Mouse (Mus musculus) gastrocnemius, adult 18-20 months (tissue): ENCODE measurements around the gene Borcs7. TPM values are rescaled to one million over a fixed set of nuclear protein-coding genes. Genes with fewer than 3 reads are reported as not detected.

Source experiments
- DNase-seq: peaks from one replicate; pipeline ENCODE4 v3.0.0; 2021; ENCODE audit warnings: low spot score
- long read RNA-seq, 2 experiments: library from polyadenylated mRNA; stranded (forward); transcript quantifications; one replicate each; pipeline ENCODE4 v2.0.0; 2021
- total RNA-seq, 2 experiments: library from RNA; stranded (reverse); gene quantifications; 2 replicates each; pipeline ENCODE4 v1.2.3; 2021

Borcs7 gene
- total RNA-seq = 10 to 100 TPM; 12.3 to 12.6 TPM
- long read RNA-seq, experiment 1, transcript Borcs7-201 (5 exons, 2,176 nt) = major isoform, 35 of 42 reads
- long read RNA-seq, experiment 1, partial matches to known transcripts = 0 of 42 reads
- long read RNA-seq, experiment 1, other reads (novel, unspliced or antisense) = 7 of 42 reads
- long read RNA-seq, experiment 2, transcript Borcs7-201 (5 exons, 2,176 nt) = major isoform, 38 of 42 reads
- long read RNA-seq, experiment 2, partial matches to known transcripts = 2 of 42 reads
- long read RNA-seq, experiment 2, other reads (novel, unspliced or antisense) = 2 of 42 reads

DNA sequence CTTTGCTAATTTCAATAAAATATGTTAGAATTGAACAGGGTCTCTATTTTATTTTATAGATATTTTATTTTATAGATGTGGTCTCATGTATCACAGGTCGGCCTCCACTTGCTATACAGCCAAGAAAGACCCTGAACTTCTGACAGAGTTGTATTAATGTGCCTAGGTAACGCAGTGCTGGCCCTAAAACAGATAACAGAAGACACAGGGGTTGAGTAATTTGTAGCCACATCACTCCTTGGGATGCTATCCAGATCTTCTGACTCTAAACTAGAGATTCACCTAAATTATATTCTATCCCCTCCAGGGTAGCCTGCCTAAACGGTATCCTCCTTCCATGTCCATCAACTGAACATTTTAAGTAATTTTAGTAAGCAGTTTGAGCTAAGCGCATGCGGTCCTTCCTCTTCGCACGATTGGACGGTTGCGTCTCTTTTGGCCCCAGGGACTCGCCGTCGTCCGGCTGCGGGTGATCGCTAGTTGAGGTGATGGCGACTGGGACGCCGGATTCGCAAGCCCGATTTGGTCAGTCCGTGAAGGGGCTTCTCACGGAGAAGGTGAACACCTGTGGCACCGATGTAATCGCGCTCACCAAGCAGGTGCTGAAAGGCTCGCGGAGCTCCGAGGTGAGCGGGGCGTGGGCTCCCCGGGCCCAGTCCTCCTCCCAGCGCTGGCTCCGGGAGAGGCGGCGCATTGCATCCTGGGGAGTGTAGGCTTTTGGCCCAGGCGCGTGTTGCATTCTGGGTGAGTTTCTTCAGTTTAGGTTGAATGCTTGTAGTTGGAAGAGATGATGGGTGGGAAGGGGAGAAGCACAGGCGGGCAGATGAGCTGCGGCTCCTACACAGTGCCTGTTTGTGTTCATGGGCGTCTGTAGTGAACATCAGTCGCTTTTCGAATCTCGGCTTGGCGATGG is at the start of gene Borcs7:
TSS of gene Borcs7 (plus strand) at position 447 of the 913 bp plus-strand sequence.
- DNase-seq = peak; percentile 88

DNA sequence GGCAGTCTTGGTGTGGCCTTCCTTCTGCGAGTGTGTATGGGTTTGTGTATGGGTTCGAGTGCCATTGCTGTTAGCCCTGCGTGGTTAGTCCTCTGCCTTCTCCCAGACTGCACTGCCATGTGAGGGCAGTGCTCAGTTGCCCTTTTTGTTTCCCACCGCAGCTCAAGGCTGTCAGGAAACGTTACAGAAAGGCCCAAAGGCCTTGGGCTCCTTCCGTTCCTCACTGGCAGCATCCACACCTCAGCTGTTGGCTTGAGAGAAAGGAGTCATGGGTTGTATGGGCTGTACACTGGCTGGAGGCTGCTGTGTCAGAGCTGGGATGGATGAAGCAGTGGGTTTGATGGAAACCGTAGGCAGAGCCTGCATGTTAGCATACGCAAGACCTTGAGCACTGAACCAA is 48.9 kb upstream of the Borcs7 start:
- DNase-seq = no peak

DNA sequence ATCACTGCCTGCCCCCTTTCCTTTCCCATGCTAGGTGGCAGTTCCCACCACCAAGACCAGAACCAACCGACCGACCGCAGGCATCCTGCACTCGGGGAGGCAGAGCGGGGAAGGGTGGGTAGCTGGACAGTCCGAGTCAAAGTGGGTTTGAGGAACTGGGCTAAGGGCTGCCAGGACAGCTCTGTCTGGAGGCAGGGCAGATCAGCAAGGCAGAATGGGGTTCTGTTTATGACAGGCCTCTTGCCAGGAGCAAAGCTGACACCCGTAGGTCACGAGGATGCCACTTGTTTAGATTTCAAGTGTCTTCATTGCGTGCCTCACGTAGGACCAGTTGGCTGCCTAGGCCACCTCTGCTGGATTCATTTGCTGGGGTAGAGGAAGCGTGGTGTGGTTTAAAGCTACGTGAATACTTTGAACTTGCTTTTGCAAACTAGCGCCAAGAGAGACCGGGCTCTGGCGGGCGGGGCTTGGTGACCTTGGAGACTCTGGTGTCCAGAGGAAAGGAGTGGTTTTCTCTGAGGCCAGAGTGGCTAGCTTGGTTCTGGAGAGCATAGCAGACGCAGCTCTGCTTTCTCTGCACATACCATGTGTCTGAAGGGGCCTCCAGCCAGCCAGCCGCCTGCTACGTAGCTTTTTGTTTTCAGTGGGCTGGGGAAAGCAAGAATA is 48.2 kb upstream of the Borcs7 start:
- DNase-seq = peak; percentile 80

DNA sequence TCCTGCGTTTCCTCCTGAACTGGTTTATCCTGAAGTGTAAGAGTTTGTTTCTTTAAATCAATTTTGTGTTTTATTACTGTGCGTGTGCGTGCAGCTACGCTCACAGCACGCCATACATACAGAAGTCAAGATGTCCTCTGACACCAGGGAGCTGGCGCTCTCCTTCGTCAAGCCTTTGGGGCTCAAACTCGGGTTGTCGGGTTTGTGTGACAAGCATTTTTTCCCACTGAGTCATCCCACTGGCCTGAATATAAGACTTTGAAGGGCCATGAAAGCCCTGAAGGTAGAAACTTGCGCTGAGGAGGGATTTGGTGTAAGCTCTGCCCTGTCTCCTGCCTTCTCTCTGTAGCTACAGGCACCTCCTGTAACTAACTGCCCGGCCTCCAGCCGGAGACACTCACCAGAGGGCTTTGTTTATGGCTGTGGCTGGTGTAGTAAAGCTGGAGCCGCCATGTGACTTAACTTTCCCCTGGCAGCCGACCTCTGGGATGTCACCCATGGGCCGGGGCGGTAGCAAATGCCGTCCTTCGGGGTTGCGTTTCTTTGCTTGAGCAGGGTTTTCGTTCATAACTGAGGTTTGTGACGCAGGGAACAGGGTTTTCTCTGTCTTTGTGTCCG is 47.5 kb upstream of the Borcs7 start:
- DNase-seq = peak; percentile 64

DNA sequence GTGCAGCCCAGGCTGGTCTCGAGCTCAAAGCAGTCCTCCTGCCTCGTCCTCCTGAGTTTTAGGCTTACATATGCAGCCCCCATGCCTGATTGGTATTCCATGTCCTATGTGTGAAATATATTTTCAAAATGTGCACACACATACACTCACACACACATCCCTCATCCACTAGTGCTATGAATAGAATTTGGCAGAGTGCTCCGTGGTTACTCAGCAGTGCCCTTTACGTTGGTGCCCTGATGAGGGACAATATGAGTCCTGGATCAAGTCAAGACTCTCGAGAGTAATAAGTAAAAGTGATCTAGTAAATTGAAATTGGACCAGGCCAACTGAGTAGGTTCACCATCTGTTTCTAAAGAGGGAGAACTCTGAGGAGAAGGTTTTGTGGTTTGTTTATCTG is 46.5 kb upstream of the Borcs7 start:
- peak; percentile 71 for DNase-seq

DNA sequence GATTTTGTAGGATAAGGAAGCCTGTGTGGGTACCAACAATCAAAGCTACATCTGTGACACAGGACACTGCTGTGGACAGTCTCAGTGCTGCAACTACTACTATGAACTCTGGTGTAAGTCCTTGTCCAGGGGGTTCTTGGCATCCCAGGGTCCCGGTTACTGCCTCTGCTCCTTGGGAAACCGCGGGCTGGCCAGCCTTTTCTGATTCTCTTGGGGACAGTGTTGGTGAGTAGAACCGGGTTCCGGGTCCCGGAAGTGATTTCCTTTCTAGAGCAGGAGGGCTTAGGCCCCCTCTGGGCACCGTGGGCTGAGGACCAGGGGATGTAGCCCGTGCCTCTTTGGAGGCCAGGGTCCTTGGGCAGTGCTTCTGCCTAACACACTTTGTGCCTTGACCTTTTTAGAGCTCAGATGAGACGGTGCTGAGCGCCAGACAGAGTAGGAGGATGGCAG is 45.3 kb upstream of the Borcs7 start:
- no peak for DNase-seq

DNA sequence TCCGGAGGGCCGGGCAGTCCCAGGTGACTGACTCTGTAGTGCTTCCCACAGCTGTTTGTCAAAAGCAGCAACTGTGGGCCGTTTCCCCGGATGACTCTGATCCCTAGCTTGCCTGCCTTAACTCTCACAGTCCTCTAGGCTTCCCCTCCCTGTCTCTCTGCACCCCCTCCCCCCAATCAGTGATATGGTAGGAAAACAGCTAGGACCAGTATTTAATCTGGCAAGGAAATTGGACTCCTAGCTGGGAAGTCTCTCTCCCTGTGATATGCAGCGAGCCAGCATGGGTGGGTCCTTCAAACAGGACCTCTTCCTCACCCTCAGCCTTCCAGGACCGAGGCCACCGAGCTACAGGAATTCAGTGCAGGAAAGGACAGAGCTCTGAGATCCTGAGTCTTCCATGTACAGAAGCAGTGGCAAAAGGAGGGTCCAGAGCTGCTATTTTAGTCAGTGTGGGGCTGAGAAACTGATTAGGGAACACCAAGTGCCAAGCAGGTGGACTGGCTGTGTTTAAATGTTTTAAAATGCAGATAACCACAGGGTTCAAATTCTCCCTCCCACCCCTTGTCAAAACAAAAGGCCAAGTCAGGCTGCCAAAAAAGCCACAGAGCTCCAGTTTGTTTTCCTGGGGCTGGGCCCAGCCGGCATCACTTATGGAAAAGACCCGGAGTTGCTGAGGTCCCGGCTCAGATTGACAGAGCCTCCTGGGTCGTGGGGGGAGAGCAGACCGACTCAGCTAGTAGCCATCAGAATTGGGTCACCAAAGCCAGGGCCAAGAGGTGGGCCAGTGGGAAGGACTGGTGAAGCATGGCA is 44.7 kb upstream of the Borcs7 start:
- peak; percentile 73 for DNase-seq

DNA sequence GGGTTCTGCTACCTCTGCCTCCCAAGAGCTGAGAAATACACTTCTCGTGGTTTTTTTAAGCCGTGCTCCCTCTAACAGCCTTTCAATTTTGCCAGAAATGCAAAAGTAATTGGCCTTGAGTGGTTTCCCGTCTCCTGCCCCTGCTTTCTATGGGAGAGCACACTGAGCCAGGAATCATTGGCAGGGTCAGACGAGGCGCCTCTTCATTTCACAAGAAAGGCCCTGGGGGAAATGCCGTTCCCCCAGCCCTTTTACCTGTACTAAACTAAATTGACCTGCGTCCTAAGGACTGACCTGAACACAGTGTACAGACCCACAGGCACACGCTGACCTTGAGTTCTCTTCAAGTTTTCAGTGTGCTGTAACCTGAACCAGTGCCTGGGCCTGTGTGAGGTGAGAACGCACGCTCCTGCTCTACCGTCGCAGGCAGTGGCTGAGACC is 43.6 kb upstream of the Borcs7 start:
- peak; percentile 72 for DNase-seq

DNA sequence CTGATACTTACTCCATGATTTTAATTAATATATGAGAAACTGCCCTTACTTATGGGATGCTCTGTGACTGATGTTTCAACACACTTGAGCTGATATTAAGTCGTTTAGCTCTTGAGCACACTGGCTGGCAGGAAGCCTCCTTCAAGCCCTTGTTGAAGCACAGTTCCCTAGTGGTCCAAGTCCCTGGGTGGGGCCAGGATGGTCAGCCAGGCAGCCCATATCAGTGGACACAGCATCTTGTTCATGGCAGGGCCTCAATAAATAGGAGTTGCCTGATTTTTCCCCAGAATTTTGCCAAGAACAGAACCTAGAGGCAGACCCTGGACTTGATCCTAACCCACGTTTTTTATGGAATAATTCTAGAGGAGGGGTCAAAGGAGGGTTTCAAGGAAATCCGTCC is 42.5 kb upstream of the Borcs7 start:
- peak; percentile 48 for DNase-seq

DNA sequence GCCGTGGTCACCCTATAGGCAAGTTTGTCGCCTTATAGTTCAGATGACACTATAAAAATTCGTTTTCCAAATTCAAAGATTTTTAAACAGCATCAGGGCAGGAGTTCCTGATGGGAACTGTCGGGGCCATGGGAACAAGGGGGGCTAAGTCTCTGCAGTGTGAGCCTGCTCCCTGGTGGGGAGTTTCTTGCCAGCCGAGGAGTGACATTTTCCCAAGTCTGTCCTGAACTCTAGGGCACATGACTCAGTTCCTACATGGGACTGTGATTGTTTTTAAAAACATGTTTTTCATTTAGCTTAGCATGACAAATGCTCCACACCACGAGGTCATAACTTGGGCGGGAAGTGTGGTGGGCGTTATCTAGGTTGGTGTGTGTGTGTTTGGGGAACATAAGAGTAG is 41.9 kb upstream of the Borcs7 start:
- DNase-seq = peak; percentile 29

DNA sequence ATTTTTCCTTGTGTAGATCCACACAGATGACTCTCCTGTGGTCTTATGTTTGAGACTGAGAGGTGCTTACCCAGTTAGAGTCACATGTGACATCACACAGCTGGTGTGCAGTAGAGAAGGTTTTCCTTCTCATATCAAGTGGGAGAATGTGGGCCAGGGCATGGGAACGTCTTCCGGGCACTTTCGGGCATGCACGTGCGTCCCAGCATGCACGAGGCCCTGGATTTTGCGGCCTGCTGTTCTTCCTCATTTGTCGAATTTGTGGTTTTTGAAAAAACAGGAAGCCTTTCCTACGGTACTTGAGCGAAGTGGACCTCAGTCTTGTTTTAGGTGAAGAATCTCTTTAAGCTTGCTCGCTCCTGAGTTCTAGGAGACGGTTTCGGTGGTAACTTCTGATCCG is 41.1 kb upstream of the Borcs7 start:
- DNase-seq = no peak

DNA sequence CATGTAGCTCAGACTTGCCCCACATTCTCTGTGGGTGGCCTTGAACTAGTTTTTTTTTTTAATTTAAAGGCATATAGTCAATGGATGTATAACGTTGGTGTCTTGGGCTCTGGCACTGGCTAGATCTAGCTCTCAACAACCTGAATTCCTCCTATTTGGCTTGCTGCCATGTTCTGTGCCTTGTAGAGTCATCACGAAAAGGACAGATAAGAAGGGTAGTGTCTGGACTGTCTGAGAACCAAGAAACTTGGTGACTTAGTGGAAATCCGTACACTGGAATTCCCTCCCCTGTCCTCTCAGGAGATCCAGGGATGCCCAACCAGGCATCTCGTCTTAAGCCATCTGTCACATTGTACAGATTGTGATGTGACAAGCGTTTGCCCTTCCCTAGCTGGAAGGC is 36.5 kb upstream of the Borcs7 start:
- DNase-seq = no peak

DNA sequence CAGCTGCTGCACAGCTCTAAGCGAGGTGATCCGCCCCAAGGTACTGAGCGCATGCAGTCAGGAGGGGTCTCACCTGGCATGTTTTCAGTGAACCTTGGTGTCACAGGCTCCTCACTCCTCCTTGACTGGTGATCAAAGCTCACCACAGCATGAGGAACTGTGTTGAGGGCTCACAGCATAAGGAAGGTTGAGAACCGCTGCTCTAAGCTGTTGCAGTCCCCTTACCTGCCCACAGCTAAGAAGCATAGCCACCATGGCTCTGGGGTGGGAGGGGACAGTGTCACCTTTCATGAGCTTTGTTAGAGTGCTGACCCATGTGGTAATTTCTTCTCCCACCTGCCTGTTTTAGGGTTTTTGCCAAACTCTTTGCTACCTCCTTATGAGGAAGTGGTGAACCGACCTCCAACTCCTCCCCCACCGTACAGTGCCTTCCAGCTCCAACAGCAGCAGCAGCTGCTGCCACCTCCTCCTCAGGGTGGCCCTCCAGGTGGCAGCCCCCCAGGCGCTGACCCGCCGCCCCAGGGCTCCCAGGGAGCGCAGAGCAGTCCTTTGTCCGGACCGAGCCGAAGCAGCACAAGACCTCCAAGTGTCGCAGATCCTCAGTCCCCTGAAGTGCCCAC is 36.0 kb upstream of the Borcs7 start:
- DNase-seq = no peak

DNA sequence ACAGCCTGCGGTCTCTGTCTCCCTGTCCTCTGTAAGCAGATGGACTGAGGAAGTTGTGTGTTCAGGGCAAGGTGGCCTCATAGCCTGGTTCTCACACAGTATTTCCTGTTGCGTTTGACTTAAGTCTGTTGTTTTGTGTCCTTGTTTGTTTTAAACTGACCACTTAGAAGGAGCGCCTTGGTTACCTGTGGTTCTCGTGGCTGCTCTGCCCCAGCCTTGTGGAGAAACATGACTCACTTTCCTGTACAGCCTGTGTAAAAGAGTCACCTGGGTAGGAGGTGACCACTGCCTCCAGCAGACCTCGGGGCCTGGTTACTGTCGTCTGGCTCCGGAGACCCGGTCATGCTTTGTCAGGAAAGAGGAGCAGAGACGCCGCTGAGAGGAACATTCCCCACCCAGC is 34.1 kb upstream of the Borcs7 start:
- DNase-seq = no peak

DNA sequence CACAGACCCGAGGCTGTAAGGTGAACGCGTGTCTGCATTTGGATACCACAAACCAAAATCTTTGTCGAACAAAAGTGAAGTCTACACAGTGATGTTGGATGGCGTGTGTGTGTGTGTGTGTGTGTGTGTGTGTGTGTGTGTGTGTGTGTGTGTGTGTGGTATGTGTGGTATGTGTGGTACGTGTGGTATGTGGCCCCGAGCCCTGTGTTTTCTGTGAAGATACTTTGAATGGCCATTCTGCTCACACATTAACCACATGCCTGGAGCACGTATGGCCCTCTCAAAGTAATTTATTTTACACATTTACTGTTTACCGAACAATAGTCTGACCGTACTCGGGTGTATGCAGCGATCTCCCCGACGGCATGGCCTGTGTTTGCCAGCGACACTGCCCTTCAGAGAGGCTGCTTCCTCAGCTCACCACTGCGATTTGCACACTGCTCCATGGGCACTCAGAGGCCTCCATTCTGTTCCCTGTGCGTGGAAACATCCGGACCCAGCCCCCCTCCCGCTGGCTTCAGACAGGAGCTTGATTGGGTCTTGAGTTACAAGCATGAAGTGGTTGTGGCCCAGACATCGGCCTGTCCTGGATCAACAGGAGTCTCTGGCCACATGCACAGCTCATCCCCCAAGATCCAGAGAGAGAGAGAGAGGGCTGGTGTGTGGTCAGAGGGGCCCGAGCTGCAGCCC is 33.4 kb upstream of the Borcs7 start:
- DNase-seq = no peak

DNA sequence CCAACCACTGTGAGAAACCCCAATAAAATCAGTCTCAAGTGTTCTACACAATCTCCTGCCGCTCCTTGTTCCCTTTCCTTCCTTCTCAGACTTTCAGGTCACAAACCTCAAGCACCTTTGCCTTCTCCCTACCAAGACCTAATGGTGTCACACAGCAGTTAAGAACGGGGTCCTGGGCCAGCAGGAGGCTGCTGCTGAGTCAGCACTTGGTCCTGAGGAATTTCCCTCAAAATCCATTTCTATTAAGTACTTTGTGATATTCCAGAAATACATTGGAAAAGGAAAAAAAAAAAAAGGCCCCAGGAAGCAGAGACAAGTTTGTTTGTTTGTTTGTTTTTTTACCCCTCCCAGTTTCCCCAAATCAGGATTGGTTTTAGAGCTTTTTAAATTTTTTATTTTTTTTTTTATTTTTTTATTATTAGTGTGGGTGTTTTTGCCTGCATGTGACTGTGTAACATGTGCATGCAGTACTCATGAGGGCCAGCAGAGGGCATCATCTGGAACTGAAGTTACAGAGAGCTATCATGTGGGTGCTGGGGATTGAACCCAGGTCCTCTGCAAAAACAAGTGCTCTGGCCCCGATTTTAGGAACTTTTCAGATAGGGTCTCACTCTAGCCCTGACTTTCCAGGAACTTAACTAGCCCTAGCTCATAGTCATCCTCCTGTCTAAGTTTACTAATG is 32.2 kb upstream of the Borcs7 start:
- no peak for DNase-seq

DNA sequence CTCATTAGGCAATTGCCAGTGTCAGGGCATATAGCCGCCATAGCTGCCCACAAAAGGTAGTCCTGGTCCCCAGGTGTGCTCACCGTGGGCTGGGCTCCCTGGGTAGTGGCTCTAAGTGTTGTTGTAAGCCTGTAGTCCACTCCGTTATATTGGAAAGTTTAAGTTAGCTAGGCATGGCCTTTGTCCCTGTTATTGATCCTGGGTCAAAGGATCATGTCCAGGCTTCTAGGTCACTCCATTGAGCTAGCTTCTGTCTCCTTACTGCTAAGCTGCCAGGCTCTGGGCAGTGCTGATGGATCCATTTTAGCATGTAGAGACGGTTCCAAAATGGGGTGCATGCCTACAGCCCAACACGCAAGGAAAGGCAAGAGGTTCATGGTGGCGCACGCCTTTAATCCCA is 31.4 kb upstream of the Borcs7 start:
- no peak for DNase-seq

DNA sequence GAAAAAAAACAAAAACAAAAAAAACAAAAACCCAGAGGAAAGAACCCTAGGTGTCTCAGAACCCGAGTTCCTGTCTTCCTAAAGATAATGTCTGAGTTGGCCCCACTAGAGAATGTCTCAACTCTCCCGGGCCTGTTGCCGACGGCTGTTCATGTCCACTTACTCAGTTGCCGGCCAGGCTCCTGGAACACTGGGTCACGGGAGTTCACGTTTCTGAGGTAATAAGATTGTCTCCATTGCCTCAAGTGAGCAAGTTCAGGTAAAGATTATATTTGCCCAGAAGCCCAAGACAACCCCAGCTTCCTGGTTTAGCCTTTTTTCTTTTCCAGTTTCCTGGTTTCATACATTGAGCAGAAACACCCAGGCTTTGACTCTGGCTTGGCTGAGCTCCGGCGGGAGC is 30.9 kb upstream of the Borcs7 start:
- DNase-seq = no peak

DNA sequence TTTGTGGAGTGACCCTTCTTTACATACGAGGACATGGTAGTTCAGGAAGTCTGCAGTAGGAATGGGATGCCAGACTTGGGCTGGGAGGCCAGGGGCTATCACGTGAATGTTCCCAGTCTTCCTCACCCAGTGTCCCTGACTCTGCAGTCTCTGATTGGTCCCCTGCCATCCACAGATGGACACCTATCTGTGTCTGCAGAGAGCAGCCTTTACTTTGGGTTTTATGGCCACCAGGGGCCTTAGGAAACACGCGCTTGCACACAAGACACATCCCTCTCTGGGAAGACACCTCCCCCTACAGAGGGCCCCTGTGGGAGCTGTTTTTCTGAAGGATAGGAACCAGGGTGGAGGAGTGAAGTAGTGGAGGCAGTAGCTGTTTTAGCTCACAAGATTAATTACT is 28.2 kb upstream of the Borcs7 start:
- no peak for DNase-seq
